Mouse (Mus musculus): ENCODE data around the gene F10.

DNA sequence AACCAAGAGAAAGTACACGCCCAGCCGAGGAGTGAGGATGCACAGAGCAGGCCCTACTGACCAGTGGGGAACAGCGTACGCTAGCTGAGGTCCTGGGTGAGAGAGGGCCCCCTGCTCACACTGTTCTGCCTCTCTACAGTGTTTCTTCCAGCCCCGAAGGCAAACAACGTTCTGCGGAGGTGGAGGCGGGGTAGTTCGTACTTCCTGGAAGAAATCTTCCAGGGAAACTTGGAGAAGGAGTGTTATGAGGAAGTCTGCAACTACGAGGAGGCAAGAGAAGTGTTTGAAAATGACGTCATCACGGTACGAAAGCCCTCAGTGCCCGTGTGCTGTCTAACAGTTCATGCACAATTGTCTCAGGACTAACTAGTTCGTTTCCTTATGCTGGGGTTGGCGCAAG, 26.0 kb downstream of the F10 start:
- TF ChIP-seq POLR2A (IDR thresholded peaks at IDR 0.05; ENCODE audit: insufficient read length, low read depth) (no peak), CEBPB (IDR thresholded peaks at IDR 0.05; ENCODE audit: insufficient read depth, poor library complexity, severe bottlenecking) (no peak), TCF12 (IDR thresholded peaks at IDR 0.05; ENCODE audit: insufficient read depth, poor library complexity, severe bottlenecking) (no peak), E2F4 (IDR thresholded peaks at IDR 0.05; ENCODE audit: insufficient read depth) (no peak), USF1 (IDR thresholded peaks at IDR 0.05; ENCODE audit: low read depth) (no peak), MYOG (IDR thresholded peaks at IDR 0.05; ENCODE audit: control insufficient read depth in 1 of 3, insufficient read depth in 1 of 3, insufficient read length in 2 of 3, low read depth in 2 of 3) (no peak), TCF3 (IDR thresholded peaks at IDR 0.05; ENCODE audit: insufficient read length, low read depth) (no peak), MAX (IDR thresholded peaks at IDR 0.05; ENCODE audit: low read depth) (no peak), MYOD1 (IDR thresholded peaks at IDR 0.05; ENCODE audit: control insufficient read depth in 1 of 3, insufficient read length in 2 of 3, low read depth in 2 of 3) (no peak), POLR2AphosphoS2 (IDR thresholded peaks at IDR 0.05; ENCODE audit: insufficient read length, low read depth) (no peak)
